Mouse (Mus musculus): ENCODE results near the gene Vmn1r44. TPM values are rescaled to one million over a fixed set of nuclear protein-coding genes. Genes with fewer than 3 reads are reported as not detected.
"Not testable (repeated sequence)": the region's sequence is repeated elsewhere in the genome, so short reads cannot be mapped to it uniquely, and the experiment has no call there.

Gene Vmn1r44
- polyA plus RNA-seq, 1 experiment from 2014 or later = not detected

GRCm38 (mm10) chr6:89883812-89884211, 352 bp downstream of the Vmn1r44 start:
- no peaks in the 10 kb centered on the region for H3K4me1 ChIP-seq (ENCODE audit: control insufficient read depth, insufficient read depth, low read length)
- no peak overlapping the region for H3K4me2 ChIP-seq (ENCODE audit: low read depth, low read length)
- H3K27me3 ChIP-seq (ENCODE audit: control insufficient read depth, insufficient read depth, low read length) = no peaks in the 10 kb centered on the region
- H3K36me3 ChIP-seq (ENCODE audit: control insufficient read depth, insufficient read depth) = no peaks in the 10 kb centered on the region
- H3K4me3 ChIP-seq (ENCODE audit: low read length) = no peak overlapping the region
- no peak overlapping the region for H3K9ac ChIP-seq (ENCODE audit: low read length)
- no peak for ATAC-seq (replicated peaks; ENCODE audit: extremely low read depth, insufficient read depth, low FRiP score)
- no peak overlapping the region for H3K27ac ChIP-seq (ENCODE audit: low read length)
- 44% methylated on average over 2 of the region's 2 CpGs for WGBS
- H3K9me3 ChIP-seq (replicated peaks; ENCODE audit: control insufficient read depth, low read length) = no peaks in the 10 kb centered on the region; the same call in 1 of the 2 replicates

GRCm38 (mm10) chr6:89940498-89940897, 57.0 kb downstream of the Vmn1r44 start, which contains the start of gene Vmn1r45:
TSS of gene Vmn1r45 (minus strand) at chr6:89940598.
- not testable (repeated sequence) for ATAC-seq (replicated peaks; ENCODE audit: extremely low read depth, insufficient read depth, low FRiP score)
- WGBS = 75% methylated on average over 2 of the region's 2 CpGs

GRCm38 (mm10) chr6:89940926-89941325, 57.5 kb downstream of the Vmn1r44 start:
- H3K4me2 ChIP-seq (ENCODE audit: low read depth, low read length) = no peak overlapping the region
- 62% methylated on average over 2 of the region's 2 CpGs for WGBS
- H3K4me3 ChIP-seq (ENCODE audit: low read length) = no peak overlapping the region
- H3K4me1 ChIP-seq (ENCODE audit: control insufficient read depth, insufficient read depth, low read length) = no peaks in the 10 kb centered on the region
- no peaks in the 10 kb centered on the region; the same call in 1 of the 2 replicates for H3K9me3 ChIP-seq (replicated peaks; ENCODE audit: control insufficient read depth, low read length)
- no peak overlapping the region for H3K27ac ChIP-seq (ENCODE audit: low read length)
- ATAC-seq (replicated peaks; ENCODE audit: extremely low read depth, insufficient read depth, low FRiP score) = no peak
- H3K27me3 ChIP-seq (ENCODE audit: control insufficient read depth, insufficient read depth, low read length) = no peaks in the 10 kb centered on the region
- no peaks in the 10 kb centered on the region for H3K36me3 ChIP-seq (ENCODE audit: control insufficient read depth, insufficient read depth)
- no peak overlapping the region for H3K9ac ChIP-seq (ENCODE audit: low read length)

More at GRCm38 (mm10) chr6:89940498-89940897, 57.0 kb downstream of the Vmn1r44 start, which contains the start of gene Vmn1r45:
- not testable (repeated sequence) for H3K4me3 ChIP-seq (ENCODE audit: low read length); H3K4me1 ChIP-seq (ENCODE audit: control insufficient read depth, insufficient read depth, low read length); H3K27me3 ChIP-seq (ENCODE audit: control insufficient read depth, insufficient read depth, low read length); H3K27ac ChIP-seq (ENCODE audit: low read length); H3K9ac ChIP-seq (ENCODE audit: low read length); H3K9me3 ChIP-seq (replicated peaks; ENCODE audit: control insufficient read depth, low read length); H3K36me3 ChIP-seq (ENCODE audit: control insufficient read depth, insufficient read depth); H3K4me2 ChIP-seq (ENCODE audit: low read depth, low read length)

Other genes starting within 250 kb of the Vmn1r44 start
- gene Txnrd3, start 239.7 kb upstream of the Vmn1r44 start, polyA plus RNA-seq (2015; fragmentation: Nextera tagmentation; extraction: Ambion mirVana) = 14.3 and 15.3 TPM in 2 replicates
- not detected in 2 replicates for gene Vmn1r40, start 176.1 kb upstream of the Vmn1r44 start, polyA plus RNA-seq (2015; fragmentation: Nextera tagmentation; extraction: Ambion mirVana)
- gene Vmn1r41, start 142.9 kb upstream of the Vmn1r44 start, polyA plus RNA-seq (2015; fragmentation: Nextera tagmentation; extraction: Ambion mirVana) = not detected in 2 replicates
- gene Vmn1r42, start 7.2 kb upstream of the Vmn1r44 start, polyA plus RNA-seq (2015; fragmentation: Nextera tagmentation; extraction: Ambion mirVana) = not detected in 2 replicates
- gene Vmn1r43, start 7.2 kb upstream of the Vmn1r44 start, polyA plus RNA-seq (2015; fragmentation: Nextera tagmentation; extraction: Ambion mirVana) = not detected in 2 replicates
- not detected in 2 replicates for gene Vmn1r45, start 56.9 kb downstream of the Vmn1r44 start, polyA plus RNA-seq (2015; fragmentation: Nextera tagmentation; extraction: Ambion mirVana)
- not detected in 2 replicates for gene Vmn1r46, start 85.7 kb downstream of the Vmn1r44 start, polyA plus RNA-seq (2015; fragmentation: Nextera tagmentation; extraction: Ambion mirVana)
- gene Vmn1r47, start 132.5 kb downstream of the Vmn1r44 start, polyA plus RNA-seq (2015; fragmentation: Nextera tagmentation; extraction: Ambion mirVana) = not detected in 2 replicates
- not detected in 2 replicates for gene Vmn1r48, start 153.2 kb downstream of the Vmn1r44 start, polyA plus RNA-seq (2015; fragmentation: Nextera tagmentation; extraction: Ambion mirVana)
- gene Vmn1r49, start 194.8 kb downstream of the Vmn1r44 start, polyA plus RNA-seq (2015; fragmentation: Nextera tagmentation; extraction: Ambion mirVana) = not detected in 2 replicates
- not detected in 2 replicates for gene Vmn1r50, start 217.8 kb downstream of the Vmn1r44 start, polyA plus RNA-seq (2015; fragmentation: Nextera tagmentation; extraction: Ambion mirVana)
- gene Vmn1r51, start 238.9 kb downstream of the Vmn1r44 start, polyA plus RNA-seq (2015; fragmentation: Nextera tagmentation; extraction: Ambion mirVana) = not detected in 2 replicates

All from heart, embryonic 16.5 days (tissue).